Mouse (Mus musculus): ENCODE results near the gene Ube2v1. TPM values are rescaled to one million over a fixed set of nuclear protein-coding genes. Genes with fewer than 3 reads are reported as not detected.
"Not testable (repeated sequence)": the region's sequence is repeated elsewhere in the genome, so short reads cannot be mapped to it uniquely, and the experiment has no call there.

The Ube2v1 gene
- total RNA-seq, 1 experiment from 2014 or later = 43.7 TPM

GRCm38 (mm10) chr2:167629665-167630209 lies 2.2 kb downstream of the Ube2v1 start:
- no peak for ATAC-seq (replicated peaks; ENCODE audit: insufficient number of reproducible peaks, low FRiP score, low TSS enrichment, poor library complexity, severe bottlenecking)

GRCm38 (mm10) chr2:167628872-167629271 lies 3.0 kb downstream of the Ube2v1 start:
- ATAC-seq (replicated peaks; ENCODE audit: insufficient number of reproducible peaks, low FRiP score, low TSS enrichment, poor library complexity, severe bottlenecking) = no peak

- no peak for ATAC-seq (replicated peaks; ENCODE audit: insufficient number of reproducible peaks, low FRiP score, low TSS enrichment, poor library complexity, severe bottlenecking)
Measured at GRCm38 (mm10) chr2:167627019-167627418, 4.9 kb downstream of the Ube2v1 start.

GRCm38 (mm10) chr2:167625670-167626069 lies 6.2 kb downstream of the Ube2v1 start:
- ATAC-seq (replicated peaks; ENCODE audit: insufficient number of reproducible peaks, low FRiP score, low TSS enrichment, poor library complexity, severe bottlenecking) = no peak

GRCm38 (mm10) chr2:167624368-167625075 lies 7.4 kb downstream of the Ube2v1 start:
- ATAC-seq (replicated peaks; ENCODE audit: insufficient number of reproducible peaks, low FRiP score, low TSS enrichment, poor library complexity, severe bottlenecking) = no peak

- no peak for ATAC-seq (replicated peaks; ENCODE audit: insufficient number of reproducible peaks, low FRiP score, low TSS enrichment, poor library complexity, severe bottlenecking)
Measured at GRCm38 (mm10) chr2:167622965-167623364, 8.9 kb downstream of the Ube2v1 start.

GRCm38 (mm10) chr2:167622352-167622751 lies 9.5 kb downstream of the Ube2v1 start:
- no peak for ATAC-seq (replicated peaks; ENCODE audit: insufficient number of reproducible peaks, low FRiP score, low TSS enrichment, poor library complexity, severe bottlenecking)

GRCm38 (mm10) chr2:167621255-167622087 lies 10.4 kb downstream of the Ube2v1 start:
- no peak for ATAC-seq (replicated peaks; ENCODE audit: insufficient number of reproducible peaks, low FRiP score, low TSS enrichment, poor library complexity, severe bottlenecking)

GRCm38 (mm10) chr2:167617472-167617871 lies 14.4 kb downstream of the Ube2v1 start:
- no peak for ATAC-seq (replicated peaks; ENCODE audit: insufficient number of reproducible peaks, low FRiP score, low TSS enrichment, poor library complexity, severe bottlenecking)

- ATAC-seq (replicated peaks; ENCODE audit: insufficient number of reproducible peaks, low FRiP score, low TSS enrichment, poor library complexity, severe bottlenecking) = no peak
Measured at GRCm38 (mm10) chr2:167617034-167617433, 14.9 kb downstream of the Ube2v1 start.

GRCm38 (mm10) chr2:167613335-167613734 lies 18.6 kb downstream of the Ube2v1 start:
- ATAC-seq (replicated peaks; ENCODE audit: insufficient number of reproducible peaks, low FRiP score, low TSS enrichment, poor library complexity, severe bottlenecking) = not testable (repeated sequence)

- ATAC-seq (replicated peaks; ENCODE audit: insufficient number of reproducible peaks, low FRiP score, low TSS enrichment, poor library complexity, severe bottlenecking) = no peak
Measured at GRCm38 (mm10) chr2:167612122-167612521, 19.8 kb downstream of the Ube2v1 start.

- no peak for ATAC-seq (replicated peaks; ENCODE audit: insufficient number of reproducible peaks, low FRiP score, low TSS enrichment, poor library complexity, severe bottlenecking)
Measured at GRCm38 (mm10) chr2:167611287-167611686, 20.6 kb downstream of the Ube2v1 start.

GRCm38 (mm10) chr2:167606745-167607123 lies 25.2 kb downstream of the Ube2v1 start:
- ATAC-seq (replicated peaks; ENCODE audit: insufficient number of reproducible peaks, low FRiP score, low TSS enrichment, poor library complexity, severe bottlenecking) = no peak

- no peak for ATAC-seq (replicated peaks; ENCODE audit: insufficient number of reproducible peaks, low FRiP score, low TSS enrichment, poor library complexity, severe bottlenecking)
Measured at GRCm38 (mm10) chr2:167605817-167606744, 25.8 kb downstream of the Ube2v1 start.

- ATAC-seq (replicated peaks; ENCODE audit: insufficient number of reproducible peaks, low FRiP score, low TSS enrichment, poor library complexity, severe bottlenecking) = peak; percentile 72
Measured at GRCm38 (mm10) chr2:167605178-167605794, 26.6 kb downstream of the Ube2v1 start.

GRCm38 (mm10) chr2:167602978-167603377 lies 28.9 kb downstream of the Ube2v1 start:
- no peak for ATAC-seq (replicated peaks; ENCODE audit: insufficient number of reproducible peaks, low FRiP score, low TSS enrichment, poor library complexity, severe bottlenecking)

- no peak for ATAC-seq (replicated peaks; ENCODE audit: insufficient number of reproducible peaks, low FRiP score, low TSS enrichment, poor library complexity, severe bottlenecking)
Measured at GRCm38 (mm10) chr2:167602364-167602763, 29.5 kb downstream of the Ube2v1 start.

All from monocyte, adult 5-6 weeks (primary cell).